9 mouse cellular contexts compared by ENCODE assay signal in the genomic region with DNA sequence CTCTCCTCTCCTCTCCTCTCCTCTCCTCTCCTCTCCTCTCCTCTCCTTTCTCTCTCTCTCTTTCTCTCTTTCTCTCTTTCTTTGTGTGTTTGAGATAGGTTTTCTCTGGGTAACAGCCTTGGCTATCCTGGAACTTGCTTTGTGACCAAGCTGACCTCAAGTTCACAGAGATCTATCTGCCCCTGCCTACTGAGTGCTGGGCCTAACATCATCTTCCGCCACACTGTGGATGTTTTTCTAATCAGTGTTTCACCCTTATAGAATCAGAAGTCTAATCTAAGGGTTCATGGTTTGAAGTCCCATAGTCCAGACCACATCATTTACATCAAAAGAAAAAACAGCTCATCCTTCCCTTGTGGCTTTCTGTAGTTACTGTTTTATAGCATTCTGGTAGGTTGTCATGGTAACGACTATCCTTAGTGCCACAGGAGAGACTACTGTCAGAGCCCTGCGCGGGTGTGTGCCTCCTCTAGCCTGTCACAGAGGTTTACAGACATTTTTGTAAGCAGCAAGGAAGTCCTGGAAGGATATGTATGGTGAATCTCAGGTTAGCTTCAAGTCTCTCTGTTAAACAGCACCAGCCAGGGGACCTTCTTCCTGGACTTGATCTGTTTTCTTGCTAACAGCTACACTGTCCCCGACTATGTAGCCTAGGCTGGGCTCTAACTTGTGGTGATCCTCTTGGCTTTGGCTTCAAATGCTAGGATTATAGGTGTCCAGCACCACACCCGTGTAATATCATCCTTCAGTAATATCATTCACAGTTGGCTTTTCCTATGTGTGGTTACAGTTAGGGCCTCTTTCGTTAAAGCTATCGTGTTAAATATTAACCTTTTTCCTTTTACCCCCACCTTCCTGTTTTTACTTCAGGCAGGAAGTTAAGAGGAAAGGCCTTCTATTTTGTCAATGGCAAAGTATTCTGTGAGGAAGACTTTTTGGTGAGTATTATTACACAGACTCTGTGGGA. TPM values are rescaled to one million over a fixed set of nuclear protein-coding genes. Genes with fewer than 3 reads are reported as not detected.
DNase-seq lines count a peak whose midpoint lies in the region; ATAC-seq and TF ChIP-seq lines count a peak whose summit lies in the region.
"Had no signal": no experiment of that assay in that cellular context is flagged by ENCODE, and none has a peak within 500 bp of the region (broad histone marks: within the 10 kb centered on the region; RNA-seq: fewer than 3 reads in every experiment).

No protein-coding gene starts in this region.

- H3K36me3 ChIP-seq in neural tube, embryonic 14.5 days (ENCODE audit: control insufficient read depth, insufficient read depth, low read length) = no peaks in the 10 kb centered on the region

- no peak overlapping the region for H3K4me2 ChIP-seq in neural tube, embryonic 14.5 days (ENCODE audit: low read depth, low read length)
- H3K4me2 ChIP-seq: neural tube, embryonic 12.5 days had no signal

- H3K27ac ChIP-seq in left cerebral cortex, adult 2 months = peak overlapping the region; percentile 29; the same call in 1 of the 2 replicates
- 0 out of 2 replicates have a peak overlapping the region, but pooled peaks have one; percentile 8 for H3K27ac ChIP-seq in neural tube, embryonic 14.5 days (ENCODE audit: low read depth, low read length)
- H3K27ac ChIP-seq: neural tube, embryonic 12.5 days had no signal

- H3K4me1 ChIP-seq in neural tube, embryonic 14.5 days (ENCODE audit: control insufficient read depth, insufficient read depth, low read length) = peaks cover 8% of the 10 kb centered on the region; the same call in 1 of the 2 replicates
- H3K4me1 ChIP-seq: neural tube, embryonic 12.5 days had no signal

- POLR2A ChIA-PET in Patski (lab: Charles Lee) = no interaction called here

- CTCF ChIA-PET in Patski (lab: Charles Lee) = interaction anchor here (1.2 to 1.5 kb wide), 2 partner anchors 55 to 60 kb away, joined by 3 to 5 read pairs; no protein-coding TSS in a partner anchor

- H3K9ac ChIP-seq in neural tube, embryonic 14.5 days (replicated peaks; ENCODE audit: low read depth, low read length) = no peak overlapping the region
- H3K9ac ChIP-seq: neural tube, embryonic 12.5 days had no signal

- no peaks in the 10 kb centered on the region for H3K27me3 ChIP-seq in Patski
- H3K27me3 ChIP-seq in neural tube, embryonic 14.5 days (ENCODE audit: control insufficient read depth, insufficient read depth, low read length) = no peaks in the 10 kb centered on the region
- H3K27me3 ChIP-seq: neural tube, embryonic 12.5 days had no signal

- TF ChIP-seq CTCF in left cerebral cortex, adult 2 months (IDR thresholded peaks at IDR 0.05) = no peak; the same call in 1 of the 2 replicates
- TF ChIP-seq CTCF in Patski (IDR thresholded peaks at IDR 0.05) = no peak

- in situ Hi-C loops in Patski (cut with MboI; ENCODE audit: low pct_unique_long_range_greater_than_20kb) = no loop called here

- H3K4me3 ChIP-seq in left cerebral cortex, adult 2 months = no peak overlapping the region
- no peak overlapping the region for H3K4me3 ChIP-seq in neural tube, embryonic 14.5 days (ENCODE audit: low read depth, low read length)
- H3K4me3 ChIP-seq: neural tube, embryonic 12.5 days had no signal

- DNase-seq in left cerebral cortex, adult 2 months (ENCODE audit: extremely low spot score in 1 of 2, low spot score in 2 of 2) = no peak
- no peak for DNase-seq in left cerebral cortex, adult 11 months (ENCODE audit: low spot score)
- peak; percentile 51 for DNase-seq in Patski (ENCODE audit: low read depth, low spot score)
- DNase-seq in Muller cell, postnatal 12 days (ENCODE audit: inconsistent ontology term) = no peak
- DNase-seq in gastrocnemius, postnatal 4 days (ENCODE audit: low spot score in 2 of 2) = no peak

- peak; percentile 73 for ATAC-seq in Patski
- ATAC-seq in inflammation-experienced regulatory T-cells, adult 6 months = peak; percentile 97
- peak; percentile 82; the same call in 1 of the 2 replicates for ATAC-seq in neural tube, embryonic 14.5 days (ENCODE audit: low read depth)
- no peak for ATAC-seq in erythroblast, adult 5-6 weeks (replicated peaks; ENCODE audit: low FRiP score, poor library complexity, severe bottlenecking)

- 64% methylated on average over 8 of the region's 8 CpGs for WGBS in neural tube, embryonic 14.5 days

- no peaks in the 10 kb centered on the region for H3K9me3 ChIP-seq in neural tube, embryonic 14.5 days (ENCODE audit: control insufficient read depth, low read length)
- H3K9me3 ChIP-seq: neural tube, embryonic 12.5 days had no signal

- intact Hi-C loops in left cerebral cortex, adult 2 months (cut with DNase I) = no loop called here

RNA-seq across cellular contexts. Expression of gene Sacm1l, which starts 19.6 kb away (rescaled TPM):
- total RNA-seq in left cerebral cortex, adult 2 months (2021) = 10 to 100 TPM; 62.2 to 62.3 TPM
- polyA plus RNA-seq in Patski (2021) = 65.2 TPM
- 10 to 100 TPM; 40.9 to 64.1 (median 49.7) TPM for polyA plus RNA-seq in inflammation-experienced regulatory T-cells, adult 6 months (2017; shearing (Covaris generic))
- polyA plus RNA-seq in neural tube, embryonic 14.5 days (2014; fragmentation: Nextera tagmentation; extraction: Ambion mirVana) = 56.2 and 62.8 TPM in 2 replicates
- total RNA-seq in erythroblast, adult 5-6 weeks (2015; ENCODE audit: low replicate concordance) = 12.7 and 15.5 TPM in 2 replicates
- 12.8 and 13.4 TPM in 2 replicates for total RNA-seq in erythroblast, adult 5-6 weeks (2017; ENCODE audit: low replicate concordance)
- 10 to 100 TPM; 25.8 to 30.0 TPM for total RNA-seq in gastrocnemius, postnatal 4 days (2021)

RNA-seq across cellular contexts. Expression of gene Limd1, which starts 31.4 kb away (rescaled TPM):
- total RNA-seq in left cerebral cortex, adult 2 months (2021) = 1 to 10 TPM; 6.2 to 7.8 TPM
- 51.9 TPM for polyA plus RNA-seq in Patski (2021)
- 10 to 100 TPM; 31.9 to 41.2 (median 36.2) TPM for polyA plus RNA-seq in inflammation-experienced regulatory T-cells, adult 6 months (2017; shearing (Covaris generic))
- polyA plus RNA-seq in neural tube, embryonic 14.5 days (2014; fragmentation: Nextera tagmentation; extraction: Ambion mirVana) = 9.7 and 14.7 TPM in 2 replicates
- total RNA-seq in erythroblast, adult 5-6 weeks (2015; ENCODE audit: low replicate concordance) = 10.7 and 19.2 TPM in 2 replicates
- 14.1 and 22.6 TPM in 2 replicates for total RNA-seq in erythroblast, adult 5-6 weeks (2017; ENCODE audit: low replicate concordance)
- total RNA-seq in gastrocnemius, postnatal 4 days (2021) = 10 to 100 TPM; 49.4 to 58.0 TPM
